Mouse (Mus musculus) C2C12 (cell line): ENCODE data around the gene Pafah1b2. TPM values are rescaled to one million over a fixed set of nuclear protein-coding genes. Genes with fewer than 3 reads are reported as not detected.

ENCODE experiments used
- H3K27me3 ChIP-seq: one replicate; pipeline ENCODE4 v1.6.1; 2011; ENCODE audit not compliant: control insufficient read depth, insufficient read depth, insufficient read length
- H3K36me3 ChIP-seq: one replicate; pipeline ENCODE4 v1.6.1; 2011; ENCODE audit not compliant: control insufficient read depth, insufficient read depth
- H3K4me3 ChIP-seq: one replicate; pipeline ENCODE4 v1.5.1; 2011; ENCODE audit warnings: mild to moderate bottlenecking, control low read depth; ENCODE audit not compliant: poor library complexity, insufficient read depth, severe bottlenecking
- H3K79me2 ChIP-seq: one replicate; pipeline ENCODE4 v1.6.1; 2011; ENCODE audit not compliant: control insufficient read depth, insufficient read depth
- H3K79me3 ChIP-seq: one replicate; pipeline ENCODE4 v1.6.1; 2011; ENCODE audit warnings: low read depth, control low read depth
- H3ac ChIP-seq: one replicate; pipeline ENCODE3; 2011; ENCODE audit warnings: low read depth; ENCODE audit not compliant: control insufficient read depth, insufficient read length
- CEBPB ChIP-seq: IDR thresholded peaks from one replicate; pipeline ENCODE4 v1.6.1; 2011; ENCODE audit warnings: low read depth, mild to moderate bottlenecking, control low read depth, moderate library complexity
- CTCF ChIP-seq: IDR thresholded peaks from one replicate; pipeline ENCODE4 v1.5.1; 2011; ENCODE audit not compliant: control insufficient read depth, insufficient read depth, insufficient read length
- FOSL1 ChIP-seq: IDR thresholded peaks from one replicate; pipeline ENCODE4 v1.8.0; 2011; ENCODE audit warnings: mild to moderate bottlenecking, low read length; ENCODE audit not compliant: poor library complexity, insufficient read depth, severe bottlenecking
- MAX ChIP-seq: IDR thresholded peaks from one replicate; pipeline ENCODE4 v1.6.1; 2011; ENCODE audit warnings: mild to moderate bottlenecking, control low read depth
- MYOD1 ChIP-seq: IDR thresholded peaks from one replicate; pipeline ENCODE4 v1.6.1; 2011; ENCODE audit warnings: low read depth; ENCODE audit not compliant: control insufficient read depth, insufficient read length
- MYOG ChIP-seq: IDR thresholded peaks from one replicate; pipeline ENCODE4 v1.6.1; 2011; ENCODE audit not compliant: control insufficient read depth, insufficient read length; ENCODE audit errors: extremely low read depth
- USF1 ChIP-seq: IDR thresholded peaks from one replicate; pipeline ENCODE4 v1.6.1; 2011; ENCODE audit warnings: low read depth, mild to moderate bottlenecking, control low read depth, moderate library complexity
- polyA plus RNA-seq: library from polyadenylated mRNA; unstranded; fragments of >200 nt; fragmentation: generic; extraction: Trizol; gene quantifications from one replicate; pipeline ENCODE4 v1.2.1, GENCODE M21; 2012; ENCODE audit warnings: missing spikeins

Gene Pafah1b2
- polyA plus RNA-seq, 1 experiment = 82.4 TPM

GRCm38 (mm10) chr9:46050203-46050602, 37.7 kb upstream of the Pafah1b2 start:
- Histone ChIP-seq H3ac (no peak overlapping the region), H3K79me3 (peaks cover 54% of the 10 kb centered on the region), H3K27me3 (no peaks in the 10 kb centered on the region), H3K36me3 (no peaks in the 10 kb centered on the region), H3K4me3 (no peak overlapping the region), H3K79me2 (peaks cover 98% of the 10 kb centered on the region)
- TF ChIP-seq CEBPB (no peak), FOSL1 (no peak), USF1 (no peak), MYOG (no peak), CTCF (no peak)

GRCm38 (mm10) chr9:46049525-46049924, 37.0 kb upstream of the Pafah1b2 start:
- H3ac ChIP-seq = no peak overlapping the region

GRCm38 (mm10) chr9:46046724-46047517, 34.4 kb upstream of the Pafah1b2 start:
- H3K79me3 ChIP-seq = peaks cover 44% of the 10 kb centered on the region
- H3ac ChIP-seq = no peak overlapping the region
- H3K79me2 ChIP-seq = peaks cover 100% of the 10 kb centered on the region
- H3K36me3 ChIP-seq = no peaks in the 10 kb centered on the region
- H3K4me3 ChIP-seq = no peak overlapping the region
- no peaks in the 10 kb centered on the region for H3K27me3 ChIP-seq
- TF ChIP-seq MAX = no peak
- TF ChIP-seq CEBPB = no peak
- no peak for TF ChIP-seq MYOG
- no peak for TF ChIP-seq MYOD1
- TF ChIP-seq FOSL1 = no peak
- TF ChIP-seq USF1 = no peak
- no peak for TF ChIP-seq CTCF

More at GRCm38 (mm10) chr9:46049525-46049924, 37.0 kb upstream of the Pafah1b2 start:
- Histone ChIP-seq H3K79me2 (peaks cover 98% of the 10 kb centered on the region), H3K27me3 (no peaks in the 10 kb centered on the region), H3K36me3 (no peaks in the 10 kb centered on the region), H3K79me3 (peaks cover 48% of the 10 kb centered on the region), H3K4me3 (no peak overlapping the region)
- no peak for TF ChIP-seq MYOD1
- no peak for TF ChIP-seq CTCF
- TF ChIP-seq MAX = no peak
- TF ChIP-seq CEBPB = no peak
- no peak for TF ChIP-seq MYOG
- no peak for TF ChIP-seq FOSL1
- no peak for TF ChIP-seq USF1

- H3K27me3 ChIP-seq = no peaks in the 10 kb centered on the region
- TF ChIP-seq MYOD1 = no peak
- no peak for TF ChIP-seq CEBPB
- TF ChIP-seq CTCF = no peak
- no peak for TF ChIP-seq MAX
- no peak for TF ChIP-seq FOSL1
- TF ChIP-seq USF1 = no peak
- TF ChIP-seq MYOG = no peak
Observed at GRCm38 (mm10) chr9:46043626-46044025, 31.1 kb upstream of the Pafah1b2 start.

GRCm38 (mm10) chr9:46042387-46042786, 29.9 kb upstream of the Pafah1b2 start:
- H3K79me3 ChIP-seq = peaks cover 37% of the 10 kb centered on the region
- no peak overlapping the region for H3ac ChIP-seq
- TF ChIP-seq MYOD1 (peak; percentile 61), FOSL1 (no peak)
- peaks cover 4% of the 10 kb centered on the region for H3K36me3 ChIP-seq
- no peak overlapping the region for H3K4me3 ChIP-seq
- no peaks in the 10 kb centered on the region for H3K27me3 ChIP-seq
- H3K79me2 ChIP-seq = peaks cover 99% of the 10 kb centered on the region

More at GRCm38 (mm10) chr9:46043626-46044025, 31.1 kb upstream of the Pafah1b2 start:
- Histone ChIP-seq H3K36me3 (peaks cover 4% of the 10 kb centered on the region), H3K4me3 (no peak overlapping the region), H3K79me3 (peaks cover 33% of the 10 kb centered on the region), H3ac (no peak overlapping the region), H3K79me2 (peaks cover 99% of the 10 kb centered on the region)

- TF ChIP-seq CEBPB (no peak), MYOG (no peak), USF1 (no peak), CTCF (no peak), FOSL1 (no peak), MYOD1 (no peak), MAX (no peak)
- no peaks in the 10 kb centered on the region for H3K27me3 ChIP-seq
Observed at GRCm38 (mm10) chr9:46041186-46041585, 28.7 kb upstream of the Pafah1b2 start.

More at GRCm38 (mm10) chr9:46041186-46041585, 28.7 kb upstream of the Pafah1b2 start:
- peaks cover 43% of the 10 kb centered on the region for H3K79me3 ChIP-seq
- no peak overlapping the region for H3ac ChIP-seq
- peaks cover 4% of the 10 kb centered on the region for H3K36me3 ChIP-seq
- no peak overlapping the region for H3K4me3 ChIP-seq
- peaks cover 99% of the 10 kb centered on the region for H3K79me2 ChIP-seq
